Mouse (Mus musculus) right cerebral cortex, postnatal 4 days (tissue): ENCODE data around the gene Cd27.
A peak's percentile ranks its signal among the peaks of the same experiment; 100 is the strongest.

Source experiments
- DNase-seq: peaks from one replicate; pipeline ENCODE4 v3.0.0-alpha.2; 2022

Cd27 gene

GRCm38 (mm10) chr6:125241566-125241965 lies 4.8 kb upstream of the Cd27 start:
- no peak for DNase-seq

DNA sequence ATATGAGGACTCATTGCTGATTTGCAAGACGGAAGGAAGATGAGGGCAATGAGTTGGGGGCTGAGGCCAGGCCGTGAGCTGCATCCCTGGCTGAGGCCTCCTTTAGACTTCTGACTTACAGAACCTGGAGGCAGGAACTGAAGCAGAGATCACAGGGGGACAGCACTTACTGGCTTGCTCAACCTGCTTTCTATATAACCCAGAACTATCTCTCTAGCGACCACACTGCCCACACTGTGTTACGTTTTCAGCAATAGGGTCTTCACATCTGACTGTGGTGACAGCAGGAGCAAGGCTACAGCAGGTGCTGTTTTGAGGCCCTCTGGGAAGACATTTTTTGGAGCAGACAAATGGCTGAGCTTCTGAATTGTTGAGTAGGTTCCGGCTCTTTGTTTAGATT lies 3.8 kb upstream of the Cd27 start:
- no peak for DNase-seq

DNA sequence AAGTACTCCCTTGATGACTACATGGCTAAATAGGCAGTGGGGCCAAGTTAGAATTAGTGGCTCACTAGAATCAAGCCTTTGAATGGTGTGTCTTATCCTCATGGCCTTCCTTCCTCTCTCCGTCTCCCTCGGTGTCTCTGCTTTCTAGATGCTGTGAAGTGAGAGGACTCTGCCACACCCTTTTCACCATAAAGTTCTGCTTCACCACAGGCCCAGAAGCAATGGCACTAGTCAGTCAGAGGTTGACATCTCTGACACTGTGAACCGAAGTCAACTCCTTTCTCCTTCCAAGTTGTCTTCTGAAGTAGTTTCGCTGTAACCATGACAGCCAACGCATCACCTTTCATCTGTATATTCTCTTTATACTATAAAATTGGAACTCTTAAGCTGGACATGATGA lies 2.7 kb upstream of the Cd27 start:
- DNase-seq, result no peak

DNA sequence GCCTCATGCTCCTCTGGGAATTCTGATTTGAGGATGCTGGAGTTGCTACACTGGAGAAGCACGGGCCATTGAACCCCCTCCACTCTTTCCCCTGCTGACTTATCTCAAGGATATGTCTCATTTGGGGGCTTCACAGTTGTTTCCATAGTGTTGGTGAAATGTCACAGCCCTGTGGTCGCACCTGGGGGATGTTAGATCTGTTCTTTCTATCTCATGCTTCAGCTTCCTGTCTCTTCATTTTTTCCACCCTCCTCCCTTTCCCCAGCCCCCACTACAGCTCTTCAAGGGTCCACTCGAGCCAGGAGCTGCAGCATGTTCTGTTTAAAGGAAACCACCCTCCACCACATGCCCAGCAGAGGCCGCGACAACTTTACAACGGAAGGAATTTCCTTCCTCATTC lies 1.6 kb upstream of the Cd27 start:
- no peak for DNase-seq

- DNase-seq, result no peak
Measured at GRCm38 (mm10) chr6:125237421-125237820, 611 bp upstream of the Cd27 start.

- no peak for DNase-seq
Measured at GRCm38 (mm10) chr6:125236341-125236740, 469 bp downstream of the Cd27 start.

GRCm38 (mm10) chr6:125234520-125234828 lies 2.3 kb downstream of the Cd27 start:
- no peak for DNase-seq

DNA sequence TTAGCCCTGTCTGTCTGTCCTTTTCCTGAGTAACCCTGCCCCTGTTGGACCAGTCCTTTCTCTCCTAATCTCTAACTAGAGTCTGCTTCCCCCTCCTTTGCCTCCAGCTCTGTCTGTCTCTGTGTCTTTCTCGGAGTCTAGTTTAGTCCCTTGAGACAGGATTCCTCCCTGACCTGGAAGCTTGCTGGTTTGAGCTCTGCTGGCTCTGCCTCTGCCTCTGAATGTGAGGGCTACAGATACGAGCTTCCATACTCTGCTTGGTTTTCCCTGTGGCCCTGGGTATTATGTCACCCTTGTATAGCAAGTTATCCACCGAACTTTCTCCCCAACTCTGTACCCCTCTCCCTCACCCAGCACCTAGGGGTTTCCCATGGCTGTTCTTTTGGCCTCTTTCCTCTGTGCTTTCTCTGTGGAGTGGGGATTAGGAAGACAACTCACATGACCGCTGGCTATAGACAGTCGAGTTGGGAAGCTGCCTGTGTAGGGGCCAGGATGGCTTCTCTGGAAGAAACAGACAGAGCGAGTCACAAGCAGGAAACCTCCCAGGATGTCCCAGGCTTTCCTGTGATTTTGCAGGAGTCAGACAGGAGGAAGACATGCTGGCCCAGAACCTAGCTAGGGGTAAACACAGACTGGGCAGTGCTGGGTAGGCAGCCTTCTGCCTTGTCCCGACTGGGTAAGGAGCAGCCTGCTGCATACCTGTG lies 2.8 kb downstream of the Cd27 start:
- no peak for DNase-seq

GRCm38 (mm10) chr6:125232516-125232915 lies 4.3 kb downstream of the Cd27 start:
- DNase-seq, result no peak

GRCm38 (mm10) chr6:125232045-125232437 lies 4.8 kb downstream of the Cd27 start:
- DNase-seq, result no peak

GRCm38 (mm10) chr6:125231117-125232044 lies 5.4 kb downstream of the Cd27 start, which contains the start of gene Tapbpl:
Tapbpl (minus strand) TSS chr6:125231860.
- peak; percentile 43 for DNase-seq

DNA sequence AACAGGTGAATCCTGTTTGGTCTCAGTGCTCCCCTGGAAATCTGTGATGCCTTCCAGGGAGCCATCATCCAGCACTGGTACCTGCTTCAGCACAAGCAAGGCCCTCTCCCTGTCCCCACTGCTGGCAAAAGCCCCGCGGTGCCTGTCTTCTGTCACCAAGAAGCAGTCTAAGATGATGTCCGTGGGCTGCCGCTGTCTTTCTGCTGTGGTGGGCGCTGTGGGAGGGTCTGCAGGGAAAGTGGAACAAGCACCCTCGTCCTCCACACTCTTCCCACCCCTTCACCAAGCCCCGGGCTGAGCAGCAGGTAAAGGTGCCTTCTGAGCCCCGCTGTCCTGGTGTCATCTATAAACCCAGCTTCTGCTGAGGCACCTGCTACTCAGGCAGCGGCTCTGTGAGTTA lies 6.2 kb downstream of the Cd27 start:
- DNase-seq, result no peak

GRCm38 (mm10) chr6:125225518-125226115 lies 11.2 kb downstream of the Cd27 start:
- DNase-seq, result no peak

DNA sequence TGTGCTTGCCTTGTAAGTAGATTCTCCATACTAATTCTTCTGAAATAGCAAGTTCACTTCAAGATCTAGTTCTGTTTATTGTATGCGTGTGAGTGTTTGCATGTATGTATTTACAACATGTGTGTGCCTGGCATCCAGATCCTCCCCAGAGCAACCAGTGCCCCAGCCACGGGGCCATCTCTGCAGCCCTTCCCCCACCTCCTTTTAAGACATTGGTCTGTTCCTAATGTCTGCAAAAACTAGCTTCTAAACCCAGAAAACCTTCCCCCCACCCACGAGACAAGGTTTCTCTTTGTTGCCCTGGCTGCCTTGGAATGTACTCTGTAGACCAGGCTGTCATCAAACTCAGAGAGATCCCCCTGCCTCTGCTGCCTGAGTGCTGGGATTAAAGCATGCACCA lies 14.2 kb downstream of the Cd27 start:
- no peak for DNase-seq

- no peak for DNase-seq
Measured at GRCm38 (mm10) chr6:125222146-125222545, 14.7 kb downstream of the Cd27 start.

GRCm38 (mm10) chr6:125221115-125221745 lies 15.6 kb downstream of the Cd27 start:
- no peak for DNase-seq

GRCm38 (mm10) chr6:125218963-125219362 lies 17.8 kb downstream of the Cd27 start:
- peak; percentile 34 for DNase-seq

DNA sequence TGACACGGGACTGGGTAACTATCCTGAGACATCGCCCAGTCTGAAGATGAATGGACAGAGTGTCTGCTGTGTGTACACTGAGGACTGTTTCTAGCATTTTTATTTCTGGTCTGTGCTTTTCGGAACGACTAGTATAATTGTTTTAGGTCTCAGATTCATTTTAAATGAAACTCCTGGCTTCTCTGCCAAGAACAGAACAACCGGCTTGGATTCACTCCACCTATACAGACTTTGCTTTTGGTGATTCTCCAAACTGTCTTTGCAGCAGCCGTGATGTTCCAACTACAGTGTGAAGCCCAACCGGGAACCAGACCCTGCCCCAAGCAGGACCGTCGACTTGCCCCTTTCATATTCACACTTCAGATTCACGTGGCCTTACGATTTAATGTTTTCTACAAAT lies 18.9 kb downstream of the Cd27 start:
- no peak for DNase-seq

- no peak for DNase-seq
Measured at GRCm38 (mm10) chr6:125216898-125217297, 19.9 kb downstream of the Cd27 start.

DNA sequence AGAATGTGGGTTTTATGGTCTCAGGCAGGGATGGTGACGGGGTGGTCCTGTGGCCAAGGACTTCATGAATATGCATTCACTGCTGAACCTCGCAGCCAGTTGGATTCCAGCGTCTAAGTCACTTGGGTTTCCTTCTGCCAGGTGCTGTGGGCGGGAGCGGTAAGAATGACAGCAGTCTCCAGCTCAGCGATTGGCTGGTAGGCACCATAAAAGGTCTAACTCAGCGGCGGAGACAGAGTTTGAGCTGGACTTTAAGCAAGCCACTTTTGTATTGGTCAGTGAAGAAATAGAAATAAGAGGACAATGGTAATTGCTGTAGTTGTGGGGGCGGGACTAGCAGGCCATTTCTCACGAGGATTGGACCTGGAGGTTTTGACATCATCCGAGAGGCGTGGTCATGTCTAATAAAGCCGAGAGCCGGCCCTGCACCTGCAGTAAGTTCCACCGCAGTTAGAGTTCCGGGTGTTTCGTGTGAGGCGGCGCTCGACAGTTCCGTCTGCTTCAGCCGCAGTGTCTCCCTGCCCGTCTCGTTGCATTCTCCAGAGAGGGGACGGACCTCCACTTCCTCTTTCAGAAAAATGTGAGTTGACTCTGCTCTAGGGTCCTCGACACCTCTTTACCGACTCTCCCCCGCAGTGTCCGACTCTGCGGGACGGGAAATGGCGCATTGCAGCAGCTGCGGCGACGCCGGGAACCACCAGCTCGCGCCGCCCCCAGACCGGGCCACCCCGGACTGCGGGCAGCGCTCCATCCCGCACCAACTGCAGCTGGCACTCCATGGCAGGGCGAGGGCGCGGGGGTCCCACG lies 21.5 kb downstream of the Cd27 start, which contains the start of gene Vamp1:
Gene Vamp1 (plus strand): TSS at position 404 of the 807 bp plus-strand sequence.
- DNase-seq, result peak; percentile 80

GRCm38 (mm10) chr6:125213715-125214114 lies 23.1 kb downstream of the Cd27 start:
- DNase-seq, result no peak

DNA sequence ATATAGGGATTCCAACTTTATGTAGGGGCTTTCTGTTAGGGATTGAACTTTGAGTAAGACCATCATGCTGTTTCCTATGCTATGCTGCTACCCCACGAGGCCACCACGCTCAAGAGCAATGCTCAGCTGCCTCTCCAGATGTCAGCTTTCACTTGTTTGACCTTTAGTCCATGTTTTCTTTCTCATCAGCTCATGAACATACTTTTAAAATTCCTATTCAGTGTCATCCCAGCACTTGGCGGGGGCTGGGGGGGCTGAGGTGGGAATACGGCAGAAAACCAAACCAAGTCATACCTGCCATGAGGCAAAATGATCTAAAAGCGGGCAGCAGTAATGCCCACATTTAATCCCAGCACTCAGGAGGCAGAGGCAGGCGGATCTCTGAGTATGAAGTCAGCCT lies 23.7 kb downstream of the Cd27 start:
- no peak for DNase-seq
